Mouse (Mus musculus): ENCODE results near the gene Col19a1. TPM values are rescaled to one million over a fixed set of nuclear protein-coding genes. Genes with fewer than 3 reads are reported as not detected.

Gene Col19a1
- total RNA-seq, 4 experiments from 2014 or later: 21.8 to 24.2 (median 23.1) TPM

DNA sequence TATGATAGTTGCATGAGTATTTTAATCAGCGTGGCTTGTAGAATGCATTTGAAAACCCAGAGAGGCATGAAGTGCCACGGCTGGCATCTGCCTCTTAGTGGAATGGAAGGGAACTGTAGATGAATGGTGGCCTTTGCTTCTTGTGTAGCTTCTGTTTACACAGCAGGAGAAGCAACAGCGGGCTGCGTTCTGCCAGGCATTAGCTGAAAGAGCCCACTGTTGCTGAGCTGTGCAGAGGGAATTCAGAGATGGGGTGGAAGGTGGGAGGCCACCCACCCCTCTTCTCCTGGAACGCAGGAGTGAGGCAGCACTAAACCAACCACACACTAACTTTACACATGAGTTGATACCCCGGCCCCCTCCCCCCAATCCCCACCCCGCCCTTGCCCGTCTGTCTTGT, 356.8 kb downstream of the Col19a1 start:
- no peak for DNase-seq (ENCODE audit: low spot score in 2 of 2)

DNA sequence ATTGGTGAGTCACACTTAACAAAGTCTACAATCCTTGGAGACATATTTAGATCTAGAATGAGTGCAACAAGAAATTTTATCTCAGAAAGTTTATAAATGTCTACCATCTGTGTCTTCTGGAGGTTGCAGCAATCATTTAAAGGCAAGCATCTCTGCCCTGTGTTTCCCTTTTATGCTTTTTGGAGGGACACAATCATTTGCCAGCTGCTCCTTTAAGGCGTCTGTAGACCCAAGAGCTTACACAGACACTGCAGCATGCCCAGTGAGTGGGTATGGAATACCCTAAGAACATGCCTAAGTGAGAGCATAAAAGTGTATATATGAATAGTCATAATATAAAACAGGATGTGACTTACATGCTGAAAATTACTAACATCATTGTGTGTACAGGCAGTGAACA, 357.7 kb downstream of the Col19a1 start:
- DNase-seq (ENCODE audit: low spot score in 2 of 2): peak in 1 of 2 experiments; percentile 67

DNA sequence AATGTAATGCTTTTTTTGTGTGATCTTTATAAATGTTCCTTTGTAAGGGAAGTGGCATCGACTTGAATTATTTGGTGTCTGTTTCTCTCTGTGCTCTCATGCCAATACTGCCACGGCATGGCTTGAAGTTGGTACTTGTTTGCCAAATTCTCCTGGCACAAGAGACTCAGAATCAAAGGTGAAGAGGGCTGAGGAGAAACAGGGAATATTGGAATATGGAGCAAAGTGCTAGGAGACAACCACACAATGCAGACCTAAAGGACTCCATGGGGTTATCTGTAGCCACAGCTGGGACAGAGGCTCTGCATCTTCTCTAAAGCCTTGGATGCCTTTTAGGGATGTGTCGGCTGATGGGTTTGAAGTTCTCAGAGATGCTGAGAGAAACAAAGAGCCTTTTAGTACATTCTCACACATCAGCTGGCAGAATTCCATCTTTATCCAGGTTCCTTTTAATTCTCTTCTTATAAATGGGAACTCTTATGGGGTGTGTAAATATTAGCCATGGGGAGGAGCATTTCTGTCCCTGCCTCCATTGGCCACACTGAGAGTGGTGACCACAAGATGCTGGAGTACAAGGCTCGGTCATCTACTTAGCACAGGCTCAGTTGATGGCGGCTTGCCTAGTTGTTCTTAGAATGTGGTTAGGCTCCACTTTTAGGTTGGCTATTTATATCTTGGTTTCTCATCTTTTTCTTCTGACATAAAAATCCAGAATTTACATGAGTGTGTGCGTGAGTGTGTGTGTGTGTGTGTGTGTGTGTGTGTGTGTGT, 360.1 kb downstream of the Col19a1 start:
- no peak for DNase-seq (ENCODE audit: low spot score in 2 of 2)

DNA sequence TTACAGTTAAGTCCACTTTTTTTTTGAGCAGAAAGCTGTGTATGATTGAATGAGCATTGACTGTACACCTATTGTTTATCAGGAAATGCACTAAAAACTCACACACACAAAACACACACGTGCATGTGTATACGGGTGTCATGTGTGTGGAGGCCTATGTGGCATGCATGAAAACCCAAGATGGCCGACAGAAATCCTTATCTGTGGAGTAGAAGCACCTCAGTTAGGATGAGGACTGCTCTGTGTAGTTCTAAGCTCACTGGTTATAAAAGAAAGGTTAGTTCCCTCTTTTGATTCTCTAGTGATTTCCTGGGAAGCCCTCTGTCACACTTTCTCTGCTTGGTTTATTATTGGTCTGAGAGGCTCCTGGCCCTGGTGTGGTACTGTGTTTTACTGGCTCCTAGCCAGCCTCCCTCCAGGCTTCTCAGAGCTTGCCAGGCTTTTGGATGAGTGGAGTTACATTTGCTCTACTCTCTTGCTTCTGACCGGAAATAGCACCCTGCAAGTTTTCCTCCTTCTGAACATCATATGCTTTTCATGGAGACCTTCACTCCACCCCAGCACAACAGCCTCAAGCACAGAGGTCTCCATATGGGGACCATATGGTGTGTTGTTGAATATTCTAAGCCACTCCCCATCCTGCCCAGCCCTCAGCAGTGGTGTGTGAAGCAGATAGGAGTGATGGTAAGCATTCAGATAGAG, 361.3 kb downstream of the Col19a1 start:
- peak in 1 of 2 experiments; percentile 55 for DNase-seq (ENCODE audit: low spot score in 2 of 2)

DNA sequence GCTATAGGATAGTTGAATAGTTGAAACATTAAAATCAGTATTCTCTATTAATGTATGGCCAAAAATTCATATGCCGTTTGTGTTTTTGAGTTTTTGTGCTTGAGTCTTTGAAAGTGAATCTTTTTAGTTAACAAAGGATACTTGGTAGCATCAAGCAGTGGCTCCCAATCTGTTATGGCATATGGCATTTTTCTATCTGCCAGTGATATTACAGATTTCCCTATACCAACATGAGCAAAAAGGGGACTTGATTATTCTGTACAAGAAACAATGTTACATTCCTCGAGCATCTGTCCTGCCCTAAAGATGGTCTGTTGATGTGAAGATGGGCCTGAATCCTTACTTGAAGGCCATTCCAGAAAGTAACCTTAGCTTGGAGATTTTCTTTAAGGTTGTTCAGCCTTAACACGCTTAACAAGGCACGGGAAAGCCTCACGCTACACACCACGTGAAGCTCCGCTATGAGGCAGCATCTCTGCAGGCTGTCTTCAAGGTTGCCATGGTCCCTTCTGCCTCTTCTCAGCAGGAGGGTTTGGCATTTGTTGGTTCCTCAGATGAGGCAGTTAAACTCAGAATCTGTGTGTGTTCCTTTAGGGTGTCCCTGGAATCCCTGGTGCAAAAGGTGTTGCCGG, 364.2 kb downstream of the Col19a1 start:
- DNase-seq (ENCODE audit: low spot score in 2 of 2): peak in 1 of 2 experiments; percentile 39

DNA sequence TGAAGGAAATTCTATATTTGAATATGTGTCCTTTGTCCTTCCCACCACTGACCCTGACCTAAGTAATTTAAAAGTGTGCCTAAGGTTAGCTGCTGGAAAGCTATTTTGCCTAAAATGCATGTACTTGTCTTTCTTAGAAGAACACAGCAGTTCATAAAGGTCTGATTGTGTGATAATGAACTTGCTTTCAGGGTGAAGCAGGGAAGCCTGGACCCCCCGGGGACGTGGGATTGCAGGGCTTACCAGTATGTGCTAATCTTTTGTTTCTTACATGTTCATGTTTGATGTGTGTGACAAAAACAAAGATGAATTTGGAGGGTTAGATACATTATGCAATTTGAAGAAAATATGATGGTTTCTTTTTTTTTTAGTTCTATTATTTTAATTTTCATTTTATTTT, 365.0 kb downstream of the Col19a1 start:
- no peak for DNase-seq (ENCODE audit: low spot score in 2 of 2)

DNA sequence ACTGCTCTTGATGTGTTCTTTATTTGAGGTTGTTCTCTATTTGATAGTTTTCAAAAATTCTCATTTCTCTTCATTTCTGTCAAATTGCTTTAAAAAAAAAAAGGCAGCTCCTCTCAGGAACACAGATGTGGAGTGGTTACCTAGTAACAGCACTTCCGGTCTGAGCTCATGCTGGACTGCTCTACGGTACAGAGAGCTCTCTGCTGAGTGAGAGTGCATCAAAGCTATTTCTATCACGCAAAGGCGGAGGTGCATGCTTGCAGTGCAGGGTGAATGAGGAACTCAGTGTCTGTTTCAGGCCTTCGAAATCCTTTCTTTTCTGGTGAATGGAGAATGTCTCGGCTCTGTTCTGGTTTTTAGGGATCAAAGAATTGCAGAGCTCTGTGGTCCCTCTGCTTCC, 368.2 kb downstream of the Col19a1 start:
- DNase-seq (ENCODE audit: low spot score in 2 of 2): no peak

Other genes starting within 250 kb of the Col19a1 start
- gene Lmbrd1, start 91.2 kb upstream of the Col19a1 start, total RNA-seq (2022): 100 to 1,000 TPM; 135 to 148 (median 142) TPM

All from left cerebral cortex, adult 8-10 months (tissue).